Mouse (Mus musculus) megakaryocyte progenitor cell, adult 5-6 weeks (primary cell): ENCODE measurements around the gene Bdh2. TPM values are rescaled to one million over a fixed set of nuclear protein-coding genes. Genes with fewer than 3 reads are reported as not detected.

Experiments
- total RNA-seq, 2 experiments: library from RNA; stranded (forward) in 1 of 2; stranded (reverse) in 1 of 2; fragments of 157-497, 149-512 nt in 1 of 2; fragments of 200-1000 nt in 1 of 2; gene quantifications; 2 replicates each; pipeline versions ENCODE4 v1.2.3 to v1.2.4; 2015 to 2017

Gene Bdh2
- total RNA-seq, 2 experiments from 2014 or later: 0.52 TPM; not detected in 1

Other genes with a start within 250 kb of the Bdh2 start
- gene Cenpe, start 68.7 kb upstream of the Bdh2 start, total RNA-seq (2015): 57.5 and 57.9 TPM in 2 replicates
- gene Cenpe, start 68.7 kb upstream of the Bdh2 start, total RNA-seq (2017): 56.6 and 77.8 TPM in 2 replicates
- 0.17 TPM in 1 of 2 replicates, not detected in the other for gene Slc9b2, start 26.5 kb downstream of the Bdh2 start, total RNA-seq (2015)
- 0.12 TPM in 1 of 2 replicates, not detected in the other for gene Slc9b2, start 26.5 kb downstream of the Bdh2 start, total RNA-seq (2017)
- not detected in 2 replicates for gene Slc9b1, start 66.8 kb downstream of the Bdh2 start, total RNA-seq (2015)
- gene Slc9b1, start 66.8 kb downstream of the Bdh2 start, total RNA-seq (2017): not detected in 2 replicates
- gene Cisd2, start 142.7 kb downstream of the Bdh2 start, total RNA-seq (2015): 51.1 and 55.0 TPM in 2 replicates
- gene Cisd2, start 142.7 kb downstream of the Bdh2 start, total RNA-seq (2017): 34.8 and 39.4 TPM in 2 replicates
- gene Ube2d3, start 156.9 kb downstream of the Bdh2 start, total RNA-seq (2015): 570 and 584 TPM in 2 replicates
- 744 and 755 TPM in 2 replicates for gene Ube2d3, start 156.9 kb downstream of the Bdh2 start, total RNA-seq (2017)
- gene Manba, start 204.4 kb downstream of the Bdh2 start, total RNA-seq (2015): 29.1 and 30.4 TPM in 2 replicates
- 30.4 and 33.8 TPM in 2 replicates for gene Manba, start 204.4 kb downstream of the Bdh2 start, total RNA-seq (2017)